Mouse (Mus musculus) subcutaneous adipose tissue, adult 2 months (tissue): ENCODE measurements around the gene Snx6. TPM values are rescaled to one million over a fixed set of nuclear protein-coding genes. Genes with fewer than 3 reads are reported as not detected.

Experiments used
- polyA plus RNA-seq: library from polyadenylated mRNA; depleted of rRNA; stranded (reverse); fragments of >200 nt; gene quantifications from 2 replicates; pipeline ENCODE4 v1.2.3, GENCODE M21; 2012; ENCODE audit warnings: low replicate concordance; rRNA removed

The Snx6 gene
- polyA plus RNA-seq = 20.3 and 29.2 TPM in 2 replicates

DNA sequence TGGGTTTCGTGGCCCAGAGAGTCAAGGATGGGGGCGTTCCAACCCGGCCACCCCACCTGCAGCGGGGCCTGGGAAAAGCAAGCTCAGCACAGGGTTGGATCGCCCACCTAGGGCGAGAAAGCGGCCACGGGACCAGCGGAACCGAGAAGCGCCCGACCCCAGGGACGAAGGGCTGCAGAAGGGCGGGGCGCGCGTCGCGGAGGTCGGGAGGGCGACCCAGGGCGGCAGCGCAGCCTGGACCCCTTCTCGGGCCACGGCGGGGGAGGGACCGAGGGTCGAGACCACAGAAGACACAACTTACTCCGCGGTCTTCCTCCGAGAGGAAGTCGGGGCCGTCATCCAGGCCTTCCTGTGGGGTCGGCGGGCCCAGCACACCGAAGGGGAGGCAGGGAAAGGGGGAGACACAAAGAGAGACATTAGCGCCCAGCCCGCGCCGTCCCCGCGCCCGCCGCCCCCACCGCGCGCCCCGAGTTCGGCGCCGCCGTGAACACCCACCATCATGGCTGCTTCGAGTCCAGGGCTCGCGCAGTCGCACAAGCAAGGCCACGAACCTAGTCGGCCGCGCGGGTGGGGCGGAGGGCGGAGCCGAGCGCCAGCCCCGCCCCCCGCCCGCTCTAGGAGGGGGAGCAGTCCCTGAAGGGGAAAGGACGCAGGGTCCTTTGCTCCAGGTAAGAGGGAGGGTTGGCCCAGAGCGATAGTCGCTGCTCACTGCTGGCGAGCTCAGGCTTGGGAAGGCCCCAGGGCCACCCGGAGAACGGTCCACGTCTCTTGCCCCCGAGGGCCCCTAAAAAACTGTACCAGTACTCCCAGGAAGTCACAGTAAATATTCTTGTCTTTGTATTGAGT is at the start of gene Snx6:
TSS of gene Snx6 (minus strand) at position 551 of the 846 bp plus-strand sequence.

Other genes starting within 250 kb of the Snx6 start
- 68.7 and 95.1 TPM in 2 replicates for gene Sptssa, start 139.1 kb downstream of the Snx6 start, polyA plus RNA-seq
- gene Eapp, start 99.8 kb downstream of the Snx6 start, polyA plus RNA-seq = 8.8 and 8.9 TPM in 2 replicates
- 32.9 and 44.9 TPM in 2 replicates for gene Cfl2, start 67.2 kb upstream of the Snx6 start, polyA plus RNA-seq
- gene Gm20403, start 190.8 kb upstream of the Snx6 start, polyA plus RNA-seq = not detected in 2 replicates
- gene Baz1a, start 218.6 kb upstream of the Snx6 start, polyA plus RNA-seq = 4.8 and 6.5 TPM in 2 replicates